Mouse (Mus musculus): ENCODE measurements around the gene Maz. TPM values are rescaled to one million over a fixed set of nuclear protein-coding genes. Genes with fewer than 3 reads are reported as not detected.

Gene Maz
- total and polyA plus RNA-seq, 3 experiments: 98.7 to 840 (median 114) TPM

Small RNA genes lying within 50 kb of the gene (microRNA-seq; reads per million reads assigned to microRNA genes)
- 0 reads per million in 2 experiments for gene Gm44343

Other genes with a start within 250 kb of the Maz start
Only the 30 nearest of the 32 such genes appear.
- gene Ppp4c, start 234.5 kb downstream of the Maz start, total RNA-seq (2021): 10 to 100 TPM; 77.4 to 86.0 TPM
- gene Ppp4c, start 234.5 kb downstream of the Maz start, polyA plus RNA-seq (2012; rRNA removed): 89.8 and 92.4 TPM in 2 replicates
- 10 to 100 TPM; 16.4 to 21.0 TPM for gene Fam57b, start 229.4 kb downstream of the Maz start, total RNA-seq (2021)
- 27.8 and 40.9 TPM in 2 replicates for gene Fam57b, start 229.4 kb downstream of the Maz start, polyA plus RNA-seq (2012; rRNA removed)
- gene 4930451I11Rik, start 195.4 kb downstream of the Maz start, total RNA-seq (2021): not detected
- not detected in 2 replicates for gene 4930451I11Rik, start 195.4 kb downstream of the Maz start, polyA plus RNA-seq (2012; rRNA removed)
- under 1 TPM; 0.40 to 0.52 TPM for gene Doc2a, start 179.6 kb downstream of the Maz start, total RNA-seq (2021)
- gene Doc2a, start 179.6 kb downstream of the Maz start, polyA plus RNA-seq (2012; rRNA removed): 0.52 and 0.83 TPM in 2 replicates
- gene Hirip3, start 165.1 kb downstream of the Maz start, total RNA-seq (2021): 10 to 100 TPM in 1 of 2 experiments, 1 to 10 TPM in 1; 8.2 to 16.3 TPM
- 1.4 and 2.9 TPM in 2 replicates for gene Hirip3, start 165.1 kb downstream of the Maz start, polyA plus RNA-seq (2012; rRNA removed)
- gene Ino80e, start 164.7 kb downstream of the Maz start, total RNA-seq (2021): 10 to 100 TPM; 42.5 to 44.5 TPM
- gene Ino80e, start 164.7 kb downstream of the Maz start, polyA plus RNA-seq (2012; rRNA removed): 73.8 and 75.0 TPM in 2 replicates
- gene Taok2, start 142.3 kb downstream of the Maz start, total RNA-seq (2021): 10 to 100 TPM; 60.6 to 66.8 TPM
- gene Taok2, start 142.3 kb downstream of the Maz start, polyA plus RNA-seq (2012; rRNA removed): 136 and 169 TPM in 2 replicates
- gene Tmem219, start 104.1 kb downstream of the Maz start, total RNA-seq (2021): 10 to 100 TPM; 28.1 to 35.4 TPM
- gene Tmem219, start 104.1 kb downstream of the Maz start, polyA plus RNA-seq (2012; rRNA removed): 242 and 243 TPM in 2 replicates
- gene Kctd13, start 98.2 kb downstream of the Maz start, total RNA-seq (2021): 10 to 100 TPM; 25.9 to 26.8 TPM
- gene Kctd13, start 98.2 kb downstream of the Maz start, polyA plus RNA-seq (2012; rRNA removed): 52.0 and 52.9 TPM in 2 replicates
- 1 to 10 TPM in 1 of 2 experiments, under 1 TPM in 1; 0.66 to 2.2 TPM for gene Asphd1, start 77.5 kb downstream of the Maz start, total RNA-seq (2021)
- gene Asphd1, start 77.5 kb downstream of the Maz start, polyA plus RNA-seq (2012; rRNA removed): 2.0 and 2.5 TPM in 2 replicates
- gene Sez6l2, start 76.5 kb downstream of the Maz start, total RNA-seq (2021): 100 to 1,000 TPM in 1 of 2 experiments, 10 to 100 TPM in 1; 87.4 to 126 TPM
- gene Sez6l2, start 76.5 kb downstream of the Maz start, polyA plus RNA-seq (2012; rRNA removed): 33.4 and 42.4 TPM in 2 replicates
- gene Cdipt, start 51.1 kb downstream of the Maz start, total RNA-seq (2021): 100 to 1,000 TPM; 102 to 107 TPM
- 239 and 259 TPM in 2 replicates for gene Cdipt, start 51.1 kb downstream of the Maz start, polyA plus RNA-seq (2012; rRNA removed)
- 1 to 10 TPM; 1.6 TPM for gene Cdiptos, start 50.9 kb downstream of the Maz start, total RNA-seq (2021)
- 0.43 and 1.4 TPM in 2 replicates for gene Cdiptos, start 50.9 kb downstream of the Maz start, polyA plus RNA-seq (2012; rRNA removed)
- gene Mvp, start 12.4 kb downstream of the Maz start, total RNA-seq (2021): 100 to 1,000 TPM; 115 to 145 TPM
- gene Mvp, start 12.4 kb downstream of the Maz start, polyA plus RNA-seq (2012; rRNA removed): 95.3 and 172 TPM in 2 replicates
- 1 to 10 TPM in 1 of 2 experiments, not detected in 1; 1.3 TPM for gene Pagr1b, start 10.6 kb downstream of the Maz start, total RNA-seq (2021)
- 1.7 and 2.0 TPM in 2 replicates for gene Pagr1b, start 10.6 kb downstream of the Maz start, polyA plus RNA-seq (2012; rRNA removed)
- gene Pagr1a, start 9.7 kb downstream of the Maz start, total RNA-seq (2021): 10 to 100 TPM; 16.4 to 20.3 TPM
- 0.66 and 13.1 TPM in 2 replicates for gene Pagr1a, start 9.7 kb downstream of the Maz start, polyA plus RNA-seq (2012; rRNA removed)
- gene Gm42742, start 5.9 kb downstream of the Maz start, total RNA-seq (2021): 10 to 100 TPM; 19.9 to 29.2 TPM
- 13.7 and 28.4 TPM in 2 replicates for gene Gm42742, start 5.9 kb downstream of the Maz start, polyA plus RNA-seq (2012; rRNA removed)
- 1 to 10 TPM; 1.7 to 2.0 TPM for gene Prrt2, start 5.8 kb downstream of the Maz start, total RNA-seq (2021)
- gene Prrt2, start 5.8 kb downstream of the Maz start, polyA plus RNA-seq (2012; rRNA removed): 8.5 and 9.5 TPM in 2 replicates
- 1 to 10 TPM; 2.1 to 2.5 TPM for gene Kif22, start 15.4 kb upstream of the Maz start, total RNA-seq (2021)
- 0.64 and 0.89 TPM in 2 replicates for gene Kif22, start 15.4 kb upstream of the Maz start, polyA plus RNA-seq (2012; rRNA removed)
- not detected for gene Zg16, start 60.3 kb upstream of the Maz start, total RNA-seq (2021)
- gene Zg16, start 60.3 kb upstream of the Maz start, polyA plus RNA-seq (2012; rRNA removed): 0.18 and 0.49 TPM in 2 replicates
- 1 to 10 TPM; 1.6 to 1.9 TPM for gene AI467606, start 64.3 kb upstream of the Maz start, total RNA-seq (2021)
- 7.6 TPM in 2 replicates for gene AI467606, start 64.3 kb upstream of the Maz start, polyA plus RNA-seq (2012; rRNA removed)
- gene Qprt, start 95.2 kb upstream of the Maz start, total RNA-seq (2021): under 1 TPM; 0.49 to 0.52 TPM
- gene Qprt, start 95.2 kb upstream of the Maz start, polyA plus RNA-seq (2012; rRNA removed): 0.77 and 1.0 TPM in 2 replicates
- gene Spn, start 110.8 kb upstream of the Maz start, total RNA-seq (2021): 1 to 10 TPM in 1 of 2 experiments, under 1 TPM in 1; 0.58 to 1.0 TPM
- gene Spn, start 110.8 kb upstream of the Maz start, polyA plus RNA-seq (2012; rRNA removed): 1.0 and 2.0 TPM in 2 replicates
- gene Cd2bp2, start 169.0 kb upstream of the Maz start, total RNA-seq (2021): 10 to 100 TPM; 37.6 to 67.6 TPM
- gene Cd2bp2, start 169.0 kb upstream of the Maz start, polyA plus RNA-seq (2012; rRNA removed): 12.7 and 13.8 TPM in 2 replicates
- gene Tbc1d10b, start 181.4 kb upstream of the Maz start, total RNA-seq (2021): 10 to 100 TPM; 36.0 to 43.6 TPM
- gene Tbc1d10b, start 181.4 kb upstream of the Maz start, polyA plus RNA-seq (2012; rRNA removed): 31.5 and 35.1 TPM in 2 replicates
- 1 to 10 TPM; 2.2 to 2.3 TPM for gene Mylpf, start 181.9 kb upstream of the Maz start, total RNA-seq (2021)
- gene Mylpf, start 181.9 kb upstream of the Maz start, polyA plus RNA-seq (2012; rRNA removed): not detected in 2 replicates
- gene Zfp553, start 206.0 kb upstream of the Maz start, total RNA-seq (2021): 10 to 100 TPM; 11.7 to 12.7 TPM
- gene Zfp553, start 206.0 kb upstream of the Maz start, polyA plus RNA-seq (2012; rRNA removed): 18.3 and 20.5 TPM in 2 replicates
- 10 to 100 TPM in 1 of 2 experiments, 1 to 10 TPM in 1; 7.1 to 11.4 TPM for gene Sept1, start 206.1 kb upstream of the Maz start, total RNA-seq (2021)
- 8.6 and 10.9 TPM in 2 replicates for gene Sept1, start 206.1 kb upstream of the Maz start, polyA plus RNA-seq (2012; rRNA removed)
- gene Zfp771, start 217.2 kb upstream of the Maz start, total RNA-seq (2021): 10 to 100 TPM; 27.1 to 32.4 TPM
- gene Zfp771, start 217.2 kb upstream of the Maz start, polyA plus RNA-seq (2012; rRNA removed): 295 and 338 TPM in 2 replicates
- gene Dctpp1, start 233.7 kb upstream of the Maz start, total RNA-seq (2021): 10 to 100 TPM; 34.7 to 37.6 TPM
- gene Dctpp1, start 233.7 kb upstream of the Maz start, polyA plus RNA-seq (2012; rRNA removed): 45.1 and 57.1 TPM in 2 replicates

Data from adrenal gland, adult 2 months (tissue).